Mouse (Mus musculus) adrenal gland, postnatal 4 days (tissue): ENCODE data around the gene Ddb2. TPM values are rescaled to one million over a fixed set of nuclear protein-coding genes. Genes with fewer than 3 reads are reported as not detected.
"Not testable (repeated sequence)": the region's sequence is repeated elsewhere in the genome, so short reads cannot be mapped to it uniquely, and the experiment has no call there.

Source experiments
- DNase-seq, 2 experiments: peaks; one replicate each; pipeline ENCODE4 v3.0.0; 2021 to 2022; ENCODE audit warnings: low spot score in 2 of 2, mixed read lengths in 2 of 2
- total RNA-seq, 2 experiments: library from RNA; stranded (reverse); gene quantifications; 2 replicates each; pipeline ENCODE4 v1.2.3; 2021

Ddb2 gene
- total RNA-seq, 2 experiments from 2014 or later, result 19.1 to 19.7 TPM

- DNase-seq, result peak in 1 of 2 experiments; percentile 43
Observed at GRCm38 (mm10) chr2:91256256-91257125, 19.7 kb upstream of the Ddb2 start.

GRCm38 (mm10) chr2:91255661-91256150 is 18.9 kb upstream of the Ddb2 start, which contains the start of gene Pacsin3:
Pacsin3 (plus strand) TSS chr2:91255954.
- DNase-seq, result no peak

- no peak for DNase-seq
Observed at GRCm38 (mm10) chr2:91254725-91255380, 18.1 kb upstream of the Ddb2 start.

GRCm38 (mm10) chr2:91252512-91252911 is 15.7 kb upstream of the Ddb2 start:
- no peak for DNase-seq

GRCm38 (mm10) chr2:91252001-91252400 is 15.2 kb upstream of the Ddb2 start:
- DNase-seq, result no peak

GRCm38 (mm10) chr2:91248366-91248765 is 11.6 kb upstream of the Ddb2 start:
- DNase-seq, result no peak

- DNase-seq, result no peak
Observed at GRCm38 (mm10) chr2:91244557-91245228, 7.9 kb upstream of the Ddb2 start.

GRCm38 (mm10) chr2:91243416-91243815 is 6.6 kb upstream of the Ddb2 start:
- DNase-seq, result no peak

- DNase-seq, result no peak
Observed at GRCm38 (mm10) chr2:91242547-91242946, 5.8 kb upstream of the Ddb2 start.

GRCm38 (mm10) chr2:91237511-91238080 is 814 bp upstream of the Ddb2 start:
- DNase-seq, result not testable (repeated sequence)

GRCm38 (mm10) chr2:91229735-91230134 is 7.0 kb downstream of the Ddb2 start:
- no peak for DNase-seq

- no peak for DNase-seq
Observed at GRCm38 (mm10) chr2:91223614-91224013, 13.2 kb downstream of the Ddb2 start.

- no peak for DNase-seq
Observed at GRCm38 (mm10) chr2:91220501-91220900, 16.3 kb downstream of the Ddb2 start.

GRCm38 (mm10) chr2:91217032-91217431 is 19.8 kb downstream of the Ddb2 start:
- no peak for DNase-seq

- no peak for DNase-seq
Observed at GRCm38 (mm10) chr2:91213311-91213710, 23.5 kb downstream of the Ddb2 start.

GRCm38 (mm10) chr2:91206254-91206775 is 30.5 kb downstream of the Ddb2 start:
- DNase-seq, result no peak

GRCm38 (mm10) chr2:91202972-91203656 is 33.7 kb downstream of the Ddb2 start:
- DNase-seq, result no peak

GRCm38 (mm10) chr2:91202222-91202971 is 34.4 kb downstream of the Ddb2 start, which contains the start of the genes Nr1h3 and Acp2:
Nr1h3 (minus strand) TSS chr2:91202834.
Acp2 (plus strand) TSS chr2:91202885.
- peak; percentile 87 to 91 for DNase-seq

- no peak for DNase-seq
Observed at GRCm38 (mm10) chr2:91198888-91199287, 37.9 kb downstream of the Ddb2 start.
